Mouse (Mus musculus) retina, postnatal 1 day (tissue): ENCODE measurements around the gene Fam186a.
"Not testable (repeated sequence)": the region's sequence is repeated elsewhere in the genome, so short reads cannot be mapped to it uniquely, and the experiment has no call there.

Experiments
- DNase-seq: peaks from one replicate; pipeline ENCODE4 v3.0.0-alpha.2; 2012

Fam186a gene

GRCm38 (mm10) chr15:99966961-99967360 is at the start of gene Fam186a:
TSS of gene Fam186a (minus strand) at chr15:99967061.
- no peak for DNase-seq

- no peak for DNase-seq
Observed at GRCm38 (mm10) chr15:100006180-100006579, 39.3 kb upstream of the Fam186a start.

GRCm38 (mm10) chr15:100004677-100005273 is 37.9 kb upstream of the Fam186a start:
- DNase-seq = no peak

GRCm38 (mm10) chr15:99999390-99999789 is 32.5 kb upstream of the Fam186a start:
- DNase-seq = no peak

GRCm38 (mm10) chr15:99997114-99997804 is 30.4 kb upstream of the Fam186a start:
- no peak for DNase-seq

DNA sequence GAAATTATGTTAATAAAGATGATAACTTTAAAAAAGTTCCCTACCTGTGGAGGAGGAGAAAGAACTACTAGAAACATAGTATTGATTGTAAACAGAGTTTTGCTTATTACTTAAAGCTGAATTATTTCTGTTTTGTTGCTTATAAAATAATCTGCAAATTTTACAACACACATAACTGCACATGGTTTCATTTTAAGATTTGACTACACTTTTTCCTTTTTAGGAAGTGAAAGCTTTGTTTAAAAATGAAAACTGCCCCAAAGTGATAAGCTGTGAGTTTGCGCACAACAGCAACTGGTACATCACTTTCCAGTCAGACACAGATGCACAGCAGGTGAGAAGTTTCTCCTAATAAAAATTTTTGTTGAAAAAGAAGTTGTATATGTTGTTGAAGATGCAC is 26.2 kb upstream of the Fam186a start:
- no peak for DNase-seq

DNA sequence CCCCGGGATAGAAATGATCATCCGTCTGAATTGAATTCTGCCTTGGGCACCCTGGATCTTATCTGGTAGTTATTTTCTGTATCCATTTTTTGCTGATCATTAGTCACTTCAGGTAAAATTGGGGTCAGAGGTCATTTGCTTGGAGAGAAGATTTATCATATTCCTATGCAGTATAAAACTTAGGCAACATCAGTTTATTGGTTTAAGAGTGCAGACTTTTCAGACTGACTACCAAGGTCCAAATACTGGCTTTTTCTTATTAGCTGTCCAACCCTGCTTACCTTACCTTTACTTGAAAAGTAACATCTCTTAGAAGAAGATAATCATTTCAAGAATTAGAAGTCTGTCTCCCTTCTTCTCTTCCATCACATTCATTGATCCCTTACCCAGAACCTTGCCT is 12.9 kb upstream of the Fam186a start:
- DNase-seq = no peak

DNA sequence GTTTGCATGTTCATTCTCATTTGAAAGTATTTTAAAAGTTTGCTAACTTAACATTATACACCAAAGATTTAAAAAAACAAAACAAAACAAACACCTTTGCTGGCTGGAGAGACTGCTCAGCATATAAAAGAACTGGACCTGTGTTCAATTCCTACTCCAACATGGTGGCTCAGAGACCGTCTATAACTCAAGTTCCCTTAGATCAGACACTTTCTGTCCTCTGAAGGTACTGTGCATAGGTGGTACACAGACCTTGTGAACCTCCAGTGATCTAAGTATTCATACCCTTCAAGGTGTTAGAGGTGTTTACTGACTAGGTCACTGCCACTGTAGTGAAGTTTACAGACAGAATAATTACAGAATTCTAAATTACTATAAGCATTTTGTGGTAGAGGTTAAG is 12.4 kb upstream of the Fam186a start:
- DNase-seq = no peak

DNA sequence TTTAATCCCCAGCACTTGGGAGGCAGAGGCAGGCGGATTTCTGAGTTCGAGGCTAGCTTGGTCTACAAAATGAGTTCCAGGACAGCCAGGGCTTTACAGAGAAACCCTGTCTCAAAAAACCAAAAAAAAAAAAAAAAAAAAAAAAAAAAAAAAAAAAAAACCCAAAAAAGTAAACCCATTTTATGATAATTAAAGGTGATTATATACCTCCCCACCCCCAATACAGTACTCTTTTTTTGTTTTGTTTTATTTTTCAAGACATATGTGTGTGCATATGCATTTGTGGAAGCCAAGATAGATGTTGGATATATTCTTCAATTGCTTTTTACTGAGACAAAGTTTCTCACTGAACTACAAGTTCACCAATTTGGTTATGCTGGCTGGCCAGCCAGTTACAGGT is 9.3 kb upstream of the Fam186a start:
- DNase-seq = not testable (repeated sequence)

GRCm38 (mm10) chr15:99974476-99975220 is 7.8 kb upstream of the Fam186a start:
- no peak for DNase-seq

- peak; percentile 84 for DNase-seq
Observed at GRCm38 (mm10) chr15:99972989-99973911, 6.4 kb upstream of the Fam186a start.

DNA sequence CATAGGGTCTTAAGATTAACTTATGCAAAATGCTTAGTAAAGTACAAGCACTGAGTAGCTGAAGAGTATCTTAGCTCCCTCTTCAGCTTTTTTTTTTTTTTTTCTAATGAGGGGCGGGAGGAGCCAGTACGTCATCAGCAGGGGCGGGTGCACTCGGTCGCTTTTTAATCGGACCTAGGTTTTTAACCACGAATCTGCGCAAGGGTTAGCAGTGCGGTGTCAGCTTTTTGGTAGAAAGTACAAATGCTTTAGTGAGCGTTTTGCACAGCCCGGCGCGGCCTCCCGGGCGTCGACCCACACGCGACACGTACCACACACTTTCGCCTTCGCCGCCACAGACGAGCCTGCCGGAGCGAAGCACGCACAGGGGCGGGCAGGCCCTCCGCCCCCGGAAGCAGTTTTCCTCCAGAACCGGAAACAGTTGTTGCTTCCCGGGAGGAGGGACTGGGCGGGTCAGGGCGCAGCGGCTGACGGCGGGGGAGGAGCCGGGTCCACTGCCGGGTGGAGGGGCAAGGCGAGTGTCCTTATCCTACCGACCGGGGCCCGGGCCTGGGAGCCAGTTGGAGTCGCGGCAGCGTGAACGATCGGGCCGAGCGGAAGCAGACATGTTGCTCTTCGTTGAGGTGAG is 5.6 kb upstream of the Fam186a start:
- peak; percentile 98 for DNase-seq

DNA sequence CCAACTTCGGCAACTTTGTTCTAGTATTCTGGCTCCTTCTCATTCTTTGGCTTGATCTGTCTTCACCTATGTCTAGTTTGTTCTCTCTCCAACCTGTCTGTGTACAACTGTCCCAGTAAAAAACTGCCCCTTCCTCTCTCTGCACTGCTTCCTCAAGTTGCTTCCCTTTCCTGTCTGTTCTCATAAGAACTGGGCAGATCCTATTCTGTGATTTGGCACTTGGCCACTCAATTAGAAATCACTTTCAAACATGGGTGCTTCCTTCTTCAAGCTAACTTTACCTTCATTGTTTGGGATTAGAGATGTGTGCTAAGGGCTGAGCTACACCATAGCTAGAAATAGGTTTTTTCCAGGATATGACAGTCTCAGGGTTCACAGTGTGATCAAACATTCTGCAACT is 3.7 kb upstream of the Fam186a start:
- no peak for DNase-seq

GRCm38 (mm10) chr15:99969765-99970164 is 2.9 kb upstream of the Fam186a start, which contains the start of gene Larp4:
TSS of gene Larp4 (plus strand) at chr15:99970065.
- DNase-seq = not testable (repeated sequence)

DNA sequence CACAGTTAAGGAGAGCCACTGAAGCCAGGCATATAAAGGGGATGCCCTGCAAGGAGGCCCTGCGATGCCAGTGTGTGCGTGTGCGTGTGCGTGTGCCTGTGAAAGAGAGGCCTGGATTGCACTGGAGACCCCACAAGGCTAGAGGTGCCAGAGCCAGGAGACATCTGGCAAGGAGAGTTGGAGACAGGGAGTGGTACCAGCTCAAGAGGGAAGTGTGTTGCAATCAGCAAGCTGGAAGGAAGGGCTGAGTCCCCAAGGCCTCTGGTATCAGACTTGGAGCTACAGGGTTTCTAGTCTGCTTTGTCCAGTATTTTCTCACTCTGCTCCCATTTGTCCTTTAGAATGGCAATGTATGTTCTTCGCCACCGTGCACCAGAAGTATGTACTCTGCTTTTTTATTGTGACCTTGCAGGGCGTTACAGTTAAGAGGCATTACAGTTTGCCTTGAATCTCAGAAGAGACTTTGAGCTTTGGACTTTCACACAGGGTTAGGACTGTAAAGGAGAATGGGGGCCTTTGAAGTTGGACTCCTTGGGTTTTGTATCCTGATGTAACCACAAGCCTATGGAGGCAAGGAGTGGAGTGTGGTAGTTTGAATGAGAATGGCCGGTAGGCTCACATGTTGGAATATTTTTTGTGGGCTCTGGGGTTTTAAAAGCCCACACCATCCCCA is 1.6 kb downstream of the Fam186a start:
- DNase-seq = no peak

GRCm38 (mm10) chr15:99955324-99955723 is 11.5 kb downstream of the Fam186a start:
- DNase-seq = no peak

- peak; percentile 5 for DNase-seq
Observed at GRCm38 (mm10) chr15:99940970-99941630, 25.8 kb downstream of the Fam186a start.

DNA sequence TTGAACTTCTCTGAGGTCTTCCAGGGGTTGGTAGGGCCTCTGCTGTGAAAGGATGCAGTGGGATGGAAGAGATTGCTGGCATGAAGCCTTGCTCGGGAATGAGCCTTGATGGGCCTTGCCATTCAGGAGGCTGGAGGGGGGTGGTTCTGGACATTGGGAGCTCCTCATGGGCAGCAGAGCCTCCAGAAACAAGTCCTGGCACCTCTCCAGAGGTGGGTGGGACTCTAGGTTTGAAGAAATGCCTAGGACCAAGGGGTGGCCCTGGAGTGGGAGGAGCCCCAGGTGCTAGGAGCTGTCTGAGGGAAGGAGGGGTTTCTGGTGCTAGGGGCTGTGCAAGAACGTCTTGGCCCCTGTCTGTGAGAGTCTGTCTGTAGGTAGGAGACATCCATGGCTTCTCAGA is 26.4 kb downstream of the Fam186a start:
- peak; percentile 76 for DNase-seq

DNA sequence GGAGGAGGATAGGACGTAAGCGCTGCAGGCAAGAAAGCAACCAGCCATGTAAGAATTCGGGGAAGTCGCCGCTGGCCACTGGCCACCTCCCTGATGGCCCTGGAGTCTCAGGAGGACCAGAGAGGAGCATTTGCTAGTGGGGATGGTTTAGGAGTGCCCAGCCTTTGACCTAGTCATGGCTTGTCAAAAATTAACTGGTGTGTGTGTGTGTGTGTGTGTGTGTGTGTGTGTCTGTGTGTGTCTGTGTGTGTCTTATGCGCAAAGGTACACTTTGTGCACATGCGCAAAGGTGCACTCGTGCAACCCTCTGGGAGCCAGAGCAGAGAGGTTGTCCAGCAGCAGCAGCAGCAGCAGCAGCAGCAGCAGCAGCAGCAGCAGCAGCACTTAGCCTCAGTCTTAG is 29.0 kb downstream of the Fam186a start:
- DNase-seq = no peak

- no peak for DNase-seq
Observed at GRCm38 (mm10) chr15:99936659-99937058, 30.2 kb downstream of the Fam186a start.

DNA sequence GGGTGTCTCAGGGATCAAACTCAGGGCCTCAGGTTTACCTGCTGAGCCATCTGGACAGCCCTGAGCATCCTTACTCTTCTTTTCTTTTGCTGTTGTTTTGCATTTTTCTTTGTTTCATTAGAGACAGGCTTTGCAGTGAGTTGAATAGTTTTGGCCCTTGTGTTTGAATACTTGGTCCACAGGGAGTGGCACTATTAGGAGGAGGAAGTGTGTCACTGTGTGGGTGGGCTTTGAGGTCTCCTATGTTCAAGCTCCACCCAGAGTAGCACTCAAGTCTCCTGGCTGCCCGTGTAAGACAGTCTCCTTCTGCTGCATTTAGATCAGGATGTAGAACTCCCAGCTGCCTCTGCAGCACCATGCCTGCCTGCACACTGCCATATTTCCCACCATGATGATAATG is 32.4 kb downstream of the Fam186a start:
- DNase-seq = no peak
